Mouse (Mus musculus) embryonic facial prominence, embryonic 10.5 days (tissue): Measurements from ENCODE around the gene Zfp454. TPM values are rescaled to one million over a fixed set of nuclear protein-coding genes. Genes with fewer than 3 reads are reported as not detected.

ENCODE experiments used
- DNase-seq: peaks from one replicate; pipeline ENCODE4 v3.0.0-alpha.2; 2017; ENCODE audit warnings: low spot score
- H3K27ac ChIP-seq: fragments of 300-500 bp; sonication (generic); replicated peaks from 2 replicates; pipeline ENCODE4 v1.5.1; 2016; ENCODE audit warnings: mild to moderate bottlenecking
- H3K27me3 ChIP-seq: fragments of 300-500 bp; sonication (generic); replicated peaks from 2 replicates; pipeline ENCODE4 v1.6.1; 2016; ENCODE audit warnings: low read depth, mild to moderate bottlenecking; ENCODE audit not compliant: poor library complexity, severe bottlenecking
- H3K36me3 ChIP-seq: fragments of 300-500 bp; sonication (generic); replicated peaks from 2 replicates; pipeline ENCODE4 v1.6.1; 2016; ENCODE audit warnings: mild to moderate bottlenecking, moderate library complexity
- H3K4me1 ChIP-seq: fragments of 300-500 bp; sonication (generic); 2 replicates; pipeline ENCODE4 v1.6.1; 2016
- H3K4me3 ChIP-seq: fragments of 300-500 bp; sonication (generic); 2 replicates; pipeline ENCODE4 v1.5.1; 2016; ENCODE audit warnings: mild to moderate bottlenecking, moderate library complexity
- H3K9me3 ChIP-seq: fragments of 300-500 bp; sonication (generic); 2 replicates; pipeline ENCODE4 v1.6.1; 2016; ENCODE audit warnings: mild to moderate bottlenecking
- WGBS: fragments of 180-500 bp; shearing (Covaris S2); methylation state at CpG from one replicate; pipeline ENCODE4 v1.1.7; 2016; 5-methylcytosine and 5-hydroxymethylcytosine counted together
- polyA plus RNA-seq: library from polyadenylated mRNA; unstranded; fragments of >200 nt; fragmentation: Nextera tagmentation; extraction: Ambion mirVana; gene quantifications from 2 replicates; pipeline ENCODE4 v1.2.1, GENCODE M21; 2016

Gene Zfp454
- polyA plus RNA-seq = 13.9 and 16.2 TPM in 2 replicates

GRCm38 (mm10) chr11:50887390-50888128 lies at the start of gene Zfp454:
TSS of gene Zfp454 (minus strand) at chr11:50887651.
- DNase-seq = peak; percentile 91
- peaks cover 4% of the 10 kb centered on the region for H3K9me3 ChIP-seq
- H3K27ac ChIP-seq = peak within 1 kb of the TSS; percentile 87
- peaks cover 34% of the 10 kb centered on the region for H3K36me3 ChIP-seq
- H3K4me3 ChIP-seq = peak within 1 kb of the TSS; percentile 64
- no peaks in the 10 kb centered on the region for H3K27me3 ChIP-seq
- WGBS = 6% methylated on average over 26 of the region's 26 CpGs
- peaks cover 14% of the 10 kb centered on the region for H3K4me1 ChIP-seq

- peaks cover 25% of the 10 kb centered on the region for H3K27me3 ChIP-seq
- peak overlapping the region; percentile 70 for H3K4me3 ChIP-seq
- 81% methylated on average over 1 of the region's 1 CpGs for WGBS
- DNase-seq = no peak
- H3K27ac ChIP-seq = peak overlapping the region; percentile 61
- no peaks in the 10 kb centered on the region for H3K36me3 ChIP-seq
- H3K9me3 ChIP-seq = no peaks in the 10 kb centered on the region
- peaks cover 12% of the 10 kb centered on the region for H3K4me1 ChIP-seq
Observed at GRCm38 (mm10) chr11:50932040-50932439, 44.6 kb upstream of the Zfp454 start.

GRCm38 (mm10) chr11:50931451-50931866 lies 44.0 kb upstream of the Zfp454 start, which contains the start of gene Zfp354b:
TSS of gene Zfp354b (minus strand) at chr11:50931633.
- Histone ChIP-seq H3K9me3 (no peaks in the 10 kb centered on the region), H3K4me1 (peaks cover 12% of the 10 kb centered on the region), H3K27ac (peak within 1 kb of the TSS; percentile 78), H3K4me3 (peak within 1 kb of the TSS; percentile 70), H3K27me3 (peaks cover 25% of the 10 kb centered on the region), H3K36me3 (no peaks in the 10 kb centered on the region)
- WGBS = 1% methylated on average over 18 of the region's 18 CpGs
- peak; percentile 90 for DNase-seq

- Histone ChIP-seq H3K27ac (peak overlapping the region; percentile 78), H3K4me3 (peak overlapping the region; percentile 70), H3K36me3 (no peaks in the 10 kb centered on the region), H3K4me1 (peaks cover 12% of the 10 kb centered on the region), H3K27me3 (peaks cover 25% of the 10 kb centered on the region), H3K9me3 (no peaks in the 10 kb centered on the region)
- no peak for DNase-seq
- WGBS = 4% methylated on average over 16 of the region's 16 CpGs
Observed at GRCm38 (mm10) chr11:50931021-50931420, 43.6 kb upstream of the Zfp454 start.

- H3K4me3 ChIP-seq = peak overlapping the region; percentile 70
- H3K4me1 ChIP-seq = peaks cover 12% of the 10 kb centered on the region
- H3K9me3 ChIP-seq = no peaks in the 10 kb centered on the region
- DNase-seq = no peak
- no peak overlapping the region for H3K27ac ChIP-seq
- 30% methylated on average over 14 of the region's 14 CpGs for WGBS
- peaks cover 25% of the 10 kb centered on the region for H3K27me3 ChIP-seq
- H3K36me3 ChIP-seq = no peaks in the 10 kb centered on the region
Observed at GRCm38 (mm10) chr11:50930469-50931014, 43.1 kb upstream of the Zfp454 start.

- Histone ChIP-seq H3K9me3 (peaks cover 15% of the 10 kb centered on the region; the same call in 1 of the 2 replicates), H3K4me3 (peak within 1 kb of the TSS; percentile 87), H3K27ac (peak within 1 kb of the TSS; percentile 94), H3K4me1 (0 out of 2 replicates have a peak, but pooled peaks cover 3% of the 10 kb centered on the region), H3K36me3 (peaks cover 45% of the 10 kb centered on the region), H3K27me3 (no peaks in the 10 kb centered on the region)
- WGBS = under 1% methylated on average over 47 of the region's 47 CpGs
- peak; percentile 93 for DNase-seq
Observed at GRCm38 (mm10) chr11:50915671-50916320, 28.3 kb upstream of the Zfp454 start, which contains the start of gene Zfp2. TSS of gene Zfp2 (minus strand) at chr11:50916165.

GRCm38 (mm10) chr11:50914461-50914860 lies 27.0 kb upstream of the Zfp454 start:
- Histone ChIP-seq H3K36me3 (peaks cover 58% of the 10 kb centered on the region), H3K27ac (no peak overlapping the region), H3K4me1 (0 out of 2 replicates have a peak, but pooled peaks cover 3% of the 10 kb centered on the region), H3K27me3 (no peaks in the 10 kb centered on the region), H3K4me3 (no peak overlapping the region), H3K9me3 (peaks cover 15% of the 10 kb centered on the region; the same call in 1 of the 2 replicates)
- 90% methylated on average over 3 of the region's 3 CpGs for WGBS
- no peak for DNase-seq

GRCm38 (mm10) chr11:50913301-50913700 lies 25.9 kb upstream of the Zfp454 start:
- H3K27me3 ChIP-seq = no peaks in the 10 kb centered on the region
- H3K36me3 ChIP-seq = peaks cover 70% of the 10 kb centered on the region
- H3K4me3 ChIP-seq = no peak overlapping the region
- 0 out of 2 replicates have a peak, but pooled peaks cover 3% of the 10 kb centered on the region for H3K4me1 ChIP-seq
- H3K27ac ChIP-seq = no peak overlapping the region
- WGBS = 93% methylated on average over 1 of the region's 1 CpGs
- peaks cover 15% of the 10 kb centered on the region; the same call in 1 of the 2 replicates for H3K9me3 ChIP-seq
- DNase-seq = no peak

- Histone ChIP-seq H3K27ac (no peak overlapping the region), H3K36me3 (peaks cover 100% of the 10 kb centered on the region), H3K4me1 (no peaks in the 10 kb centered on the region), H3K9me3 (peaks cover 50% of the 10 kb centered on the region), H3K27me3 (no peaks in the 10 kb centered on the region), H3K4me3 (no peak overlapping the region)
- 92% methylated on average over 5 of the region's 5 CpGs for WGBS
- DNase-seq = no peak
Observed at GRCm38 (mm10) chr11:50908136-50908535, 20.7 kb upstream of the Zfp454 start.

- Histone ChIP-seq H3K27ac (no peak overlapping the region), H3K9me3 (peaks cover 83% of the 10 kb centered on the region), H3K4me1 (no peaks in the 10 kb centered on the region), H3K27me3 (no peaks in the 10 kb centered on the region), H3K36me3 (peaks cover 43% of the 10 kb centered on the region), H3K4me3 (no peak overlapping the region)
- no peak for DNase-seq
- WGBS = 83% methylated on average over 1 of the region's 1 CpGs
Observed at GRCm38 (mm10) chr11:50897359-50897758, 9.9 kb upstream of the Zfp454 start.

- H3K36me3 ChIP-seq = no peaks in the 10 kb centered on the region
- H3K27ac ChIP-seq = no peak overlapping the region
- peaks cover 3% of the 10 kb centered on the region; the same call in 1 of the 2 replicates for H3K4me1 ChIP-seq
- no peaks in the 10 kb centered on the region for H3K27me3 ChIP-seq
- WGBS = 56% methylated on average over 2 of the region's 2 CpGs
- H3K9me3 ChIP-seq = peaks cover 36% of the 10 kb centered on the region
- DNase-seq = no peak
- no peak overlapping the region for H3K4me3 ChIP-seq
Observed at GRCm38 (mm10) chr11:50892441-50892840, 5.0 kb upstream of the Zfp454 start.

GRCm38 (mm10) chr11:50886933-50887293 lies 538 bp downstream of the Zfp454 start:
- DNase-seq = no peak
- H3K4me3 ChIP-seq = peak overlapping the region; percentile 64
- peaks cover 14% of the 10 kb centered on the region for H3K4me1 ChIP-seq
- peaks cover 40% of the 10 kb centered on the region for H3K36me3 ChIP-seq
- no peaks in the 10 kb centered on the region for H3K27me3 ChIP-seq
- peak overlapping the region; percentile 87 for H3K27ac ChIP-seq
- no peaks in the 10 kb centered on the region for H3K9me3 ChIP-seq
- WGBS = 25% methylated on average over 10 of the region's 10 CpGs
